Mouse (Mus musculus) mesoderm, embryonic 11.5 days (tissue): Measurements from ENCODE around the gene Zfp11.
"Not testable (repeated sequence)": the region's sequence is repeated elsewhere in the genome, so short reads cannot be mapped to it uniquely, and the experiment has no call there.

ENCODE experiments used
- DNase-seq: peaks from one replicate; pipeline ENCODE4 v3.0.0-alpha.2; 2012; ENCODE audit warnings: low read depth, low spot score

The Zfp11 gene

DNA sequence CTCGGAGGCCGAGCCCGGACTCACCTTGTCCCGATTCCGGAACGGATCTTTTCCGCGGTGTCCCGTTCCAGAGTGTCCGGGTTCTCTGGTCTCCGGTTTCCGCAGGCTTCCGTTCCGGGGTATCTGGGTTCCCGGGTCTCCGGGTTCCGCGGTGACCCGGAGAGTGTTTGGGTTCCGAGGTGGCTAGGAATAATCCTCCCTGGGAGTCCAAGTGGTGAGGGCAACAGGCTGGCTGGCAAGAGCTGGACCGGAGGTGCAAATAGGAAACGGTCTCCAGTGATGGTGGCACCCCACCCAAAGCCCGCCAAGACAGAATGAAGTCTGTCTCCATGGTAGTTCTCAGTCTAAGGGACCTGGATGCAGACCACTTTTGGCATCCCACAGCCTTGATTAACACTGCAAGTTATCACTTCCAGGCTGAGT lies at the start of gene Zfp11:
Gene Zfp11 (minus strand): TSS at position 64 of the 423 bp plus-strand sequence.
- peak; percentile 85 for DNase-seq

GRCm38 (mm10) chr5:129717016-129717415 lies 47.1 kb upstream of the Zfp11 start:
- no peak for DNase-seq

DNA sequence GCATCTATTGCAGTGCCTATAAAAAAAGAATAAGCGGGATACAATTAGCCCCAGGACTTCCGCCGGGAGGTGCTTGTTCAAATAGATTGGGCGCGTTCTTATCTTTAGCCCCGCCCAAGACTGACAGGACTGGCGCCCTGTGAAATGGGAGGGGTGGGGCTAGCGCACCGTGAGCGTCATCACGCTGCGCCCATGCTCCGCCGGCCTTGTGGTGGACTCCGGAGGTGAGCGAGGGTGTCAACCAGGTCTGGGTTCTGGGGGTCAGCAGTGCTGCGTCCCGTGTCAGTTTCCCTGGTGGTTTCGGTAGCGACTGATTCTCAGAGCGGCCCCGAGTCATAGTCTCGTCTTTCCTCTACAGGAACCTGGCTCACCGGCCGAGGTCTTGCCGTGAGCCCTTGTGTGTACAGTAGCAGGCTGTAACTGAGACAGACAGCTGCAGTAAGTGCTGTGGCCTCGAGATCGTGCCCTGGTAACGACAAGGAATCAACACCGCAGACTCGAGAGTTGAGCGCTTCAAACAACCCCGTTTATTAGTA lies 45.5 kb upstream of the Zfp11 start, which contains the start of gene Mrps17:
Gene Mrps17 (plus strand): TSS at position 172 of the 536 bp plus-strand sequence.
- DNase-seq = peak; percentile 95

DNA sequence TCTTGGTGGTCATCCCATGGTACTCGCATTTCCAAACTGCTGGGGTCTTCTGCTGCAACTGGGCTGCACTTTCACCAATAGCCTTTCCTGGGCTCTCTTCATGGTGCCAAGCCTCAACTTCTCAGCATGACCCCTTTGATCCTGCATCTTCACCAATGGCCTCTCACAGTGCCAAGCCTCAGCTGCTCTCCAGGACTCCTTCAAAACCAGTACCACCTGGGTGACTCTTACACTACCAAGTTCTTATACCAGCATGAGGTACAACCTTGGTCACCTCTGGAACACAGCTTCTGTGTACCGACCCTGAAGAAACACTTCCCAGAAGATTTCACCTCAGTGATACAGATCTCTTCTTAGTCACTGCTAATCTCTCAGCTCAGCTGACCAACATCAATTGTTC lies 38.5 kb upstream of the Zfp11 start, which contains the start of gene Sept14:
Gene Sept14 (minus strand): TSS at position 101 of the 400 bp plus-strand sequence.
- no peak for DNase-seq

- DNase-seq = no peak
These were observed 33.5 kb upstream of the Zfp11 start for GRCm38 (mm10) chr5:129703368-129703767.

DNA sequence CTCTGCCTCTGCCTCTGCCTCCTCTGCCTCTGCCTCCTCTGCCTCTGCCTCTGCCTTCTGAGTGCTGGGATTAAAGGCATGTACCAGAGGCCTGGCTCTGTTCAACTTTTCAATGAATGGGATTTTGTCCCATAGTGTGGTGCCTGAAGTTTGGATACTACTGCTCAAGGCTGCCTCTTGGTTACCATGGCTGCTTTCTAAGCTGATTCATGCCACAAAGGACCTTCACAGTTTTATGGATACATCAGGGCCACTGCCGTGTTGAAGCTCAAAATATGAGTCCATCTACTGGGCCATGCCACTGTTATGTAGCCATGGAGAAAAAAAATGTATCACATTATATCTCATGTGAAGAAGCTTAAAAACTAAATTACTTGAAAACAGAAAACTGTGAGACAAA lies 31.8 kb upstream of the Zfp11 start:
- no peak for DNase-seq

GRCm38 (mm10) chr5:129700506-129700905 lies 30.6 kb upstream of the Zfp11 start:
- no peak for DNase-seq

- no peak for DNase-seq
These were observed 20.6 kb upstream of the Zfp11 start for GRCm38 (mm10) chr5:129690528-129690927.

- no peak for DNase-seq
These were observed 17.7 kb upstream of the Zfp11 start for GRCm38 (mm10) chr5:129687621-129688020.

GRCm38 (mm10) chr5:129685141-129685540 lies 15.2 kb upstream of the Zfp11 start:
- DNase-seq = not testable (repeated sequence)

DNA sequence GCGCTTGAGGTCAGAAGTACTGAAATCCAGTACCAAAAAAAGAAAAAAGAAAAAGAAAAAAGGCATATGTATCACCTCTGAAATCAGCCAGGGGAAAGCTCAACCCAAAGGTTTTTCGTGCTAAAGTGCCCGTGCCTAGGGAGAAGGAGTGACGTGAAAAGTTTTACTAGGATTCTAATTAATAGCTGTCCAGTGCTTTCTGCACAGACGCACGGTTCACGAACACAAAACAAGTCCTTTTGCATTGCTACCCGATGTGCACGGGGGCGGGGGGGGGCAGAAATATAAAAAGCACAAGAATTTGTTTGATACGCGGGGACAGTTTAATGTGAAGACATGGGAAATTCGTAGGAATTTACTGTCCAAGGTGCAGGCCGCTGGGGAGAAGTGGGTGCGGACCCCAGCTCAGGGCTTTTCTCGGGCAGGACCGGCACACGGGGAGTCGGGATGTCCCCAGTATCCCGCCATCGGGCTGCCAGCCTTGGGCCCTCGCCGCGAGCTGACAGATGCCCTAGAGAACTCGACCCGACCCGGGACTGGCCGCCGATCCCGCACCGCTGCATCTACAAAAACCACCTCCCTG lies 355 bp downstream of the Zfp11 start:
- DNase-seq = no peak

- no peak for DNase-seq
These were observed 2.0 kb downstream of the Zfp11 start for GRCm38 (mm10) chr5:129667851-129668250.

DNA sequence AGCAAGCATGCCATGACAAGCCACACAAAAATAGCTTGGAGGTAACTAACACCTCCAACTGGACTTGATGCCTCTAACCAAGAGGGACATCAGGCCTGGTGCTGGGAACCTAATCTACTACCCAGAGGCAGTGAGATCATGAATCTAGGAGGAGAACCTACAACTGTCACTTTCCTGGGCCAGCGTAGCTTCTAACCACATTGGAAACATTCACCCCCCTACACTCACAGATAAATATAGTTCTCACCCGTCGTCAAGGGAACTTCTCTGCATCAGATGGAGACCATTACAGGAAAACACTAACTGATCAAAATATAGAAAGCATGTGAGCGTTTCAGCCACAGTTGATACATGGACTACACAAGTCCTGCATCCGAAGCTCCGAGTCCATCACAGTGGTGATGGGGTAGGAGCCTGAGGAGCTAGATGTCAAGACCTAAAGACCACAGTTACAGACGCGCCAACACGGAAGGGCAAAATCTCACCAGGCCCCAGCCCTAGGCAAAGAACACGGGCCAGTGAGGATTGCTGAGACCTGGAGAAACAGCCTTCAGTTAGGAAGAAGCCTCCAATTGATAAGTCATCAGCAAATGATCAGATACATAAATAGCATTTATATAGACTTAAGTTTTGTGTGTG lies 3.5 kb downstream of the Zfp11 start:
- no peak for DNase-seq

DNA sequence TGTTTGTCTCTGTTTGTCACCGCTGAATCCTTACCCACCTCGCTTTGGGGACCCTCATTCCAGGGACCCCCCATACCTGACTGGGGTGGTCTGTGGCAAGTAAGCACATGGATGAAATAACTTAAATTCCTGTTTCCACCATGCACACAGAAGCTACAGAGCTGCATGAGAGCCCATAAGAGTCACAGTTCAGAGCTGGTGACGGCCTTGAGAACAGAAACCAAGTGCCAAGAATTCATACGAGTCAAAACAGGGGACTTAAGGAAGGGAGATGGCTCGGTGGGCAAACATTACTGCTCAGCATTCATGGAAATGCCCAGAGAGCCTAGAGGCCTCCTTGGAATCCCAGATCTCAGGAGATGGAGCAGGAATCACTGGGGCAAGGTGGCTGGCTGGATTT lies 5.8 kb downstream of the Zfp11 start:
- DNase-seq = no peak

- DNase-seq = no peak
These were observed 12.0 kb downstream of the Zfp11 start for GRCm38 (mm10) chr5:129657931-129658330.

DNA sequence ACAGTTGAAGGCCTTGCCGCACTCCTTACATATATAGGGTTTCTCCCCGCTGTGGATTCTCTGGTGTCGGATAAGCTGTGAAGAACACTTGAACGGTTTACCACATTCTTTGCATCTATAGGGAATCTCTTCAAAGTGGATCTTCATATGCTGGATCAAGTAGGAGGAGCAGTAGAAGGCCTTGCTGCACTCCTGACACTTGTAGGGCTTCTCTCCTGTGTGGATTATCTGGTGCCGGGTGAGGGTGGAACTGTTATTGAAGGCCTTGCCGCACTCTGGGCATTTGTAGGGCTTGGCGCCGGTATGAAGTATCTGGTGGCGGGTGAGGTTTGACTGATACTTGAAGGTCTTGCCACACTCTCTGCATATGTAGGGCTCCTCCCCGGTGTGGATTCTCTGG lies 12.9 kb downstream of the Zfp11 start:
- no peak for DNase-seq

DNA sequence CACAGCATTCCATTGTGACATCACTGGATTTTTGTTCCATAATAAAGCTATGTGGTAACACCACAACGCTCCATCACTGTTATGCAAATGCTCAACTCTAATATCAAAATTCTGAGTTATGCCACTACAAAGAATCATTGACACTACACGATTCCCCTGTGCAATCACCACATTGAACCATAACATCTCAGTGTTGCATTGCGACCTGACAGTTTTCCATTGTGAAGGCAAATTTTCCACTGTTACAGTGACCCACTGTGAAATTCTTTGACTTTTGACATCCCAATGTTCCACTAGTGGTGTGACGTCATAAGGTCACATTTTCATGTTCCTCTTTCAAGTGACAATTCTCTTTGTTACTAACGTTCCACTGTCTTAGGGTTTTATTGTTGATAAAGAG lies 19.0 kb downstream of the Zfp11 start:
- DNase-seq = no peak

GRCm38 (mm10) chr5:129632270-129633250 lies 37.3 kb downstream of the Zfp11 start:
- not testable (repeated sequence) for DNase-seq

DNA sequence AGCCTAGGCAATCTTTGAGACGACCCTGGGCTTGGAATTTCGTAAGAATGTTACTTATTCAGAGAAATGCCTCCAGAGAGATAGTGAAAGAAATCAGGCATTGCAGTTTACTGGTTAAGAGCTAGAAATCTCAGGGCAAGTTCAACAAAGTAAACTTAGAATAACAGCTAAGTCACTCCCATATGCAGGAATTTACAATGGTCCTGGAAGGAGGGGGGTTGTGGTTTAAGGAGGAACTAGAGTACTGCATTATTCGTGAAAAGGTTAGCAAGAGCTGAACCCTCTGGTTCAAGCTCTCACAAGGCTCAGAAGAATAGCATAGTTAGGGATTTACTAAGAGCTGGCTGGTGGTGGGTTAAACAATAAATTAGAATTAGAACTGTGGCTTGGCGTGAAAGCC lies 43.3 kb downstream of the Zfp11 start:
- not testable (repeated sequence) for DNase-seq

GRCm38 (mm10) chr5:129626099-129626498 lies 43.8 kb downstream of the Zfp11 start:
- no peak for DNase-seq

GRCm38 (mm10) chr5:129621361-129621760 lies 48.5 kb downstream of the Zfp11 start:
- no peak for DNase-seq

DNA sequence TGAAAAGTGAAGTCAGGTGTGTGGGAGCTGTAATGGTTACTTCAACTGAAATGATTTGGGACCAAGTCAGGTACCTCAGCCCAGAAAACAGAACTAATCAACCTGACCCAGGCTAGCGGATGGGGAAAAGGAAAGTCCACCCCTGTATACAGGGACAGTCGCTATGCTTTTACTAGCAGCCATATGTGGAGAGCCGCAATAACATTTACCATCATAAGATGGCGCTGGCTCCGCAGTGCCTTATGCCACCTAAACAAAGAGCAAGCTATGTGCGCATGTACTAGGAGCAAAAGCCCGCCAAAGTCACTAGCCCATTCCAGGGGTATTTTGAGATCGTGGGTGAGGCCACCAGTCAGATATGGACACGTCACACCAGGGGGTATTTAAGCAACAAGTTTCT lies 49.3 kb downstream of the Zfp11 start:
- not testable (repeated sequence) for DNase-seq
